Mouse (Mus musculus) liver, embryonic 11.5 days (tissue): ENCODE data around the gene Jmjd8. TPM values are rescaled to one million over a fixed set of nuclear protein-coding genes. Genes with fewer than 3 reads are reported as not detected.
A peak's percentile ranks its signal among the peaks of the same experiment; 100 is the strongest.

Experiments
- ATAC-seq: fragments of 200-750 bp; cut with Nextera tagmentation; replicated peaks from 2 replicates; pipeline ENCODE4 v1.8.0; 2017; ENCODE audit warnings: moderate number of reproducible peaks, mild to moderate bottlenecking, moderate TSS enrichment, moderate library complexity; ENCODE audit not compliant: low FRiP score
- DNase-seq: peaks from one replicate; pipeline ENCODE4 v3.0.0-alpha.2; 2017; ENCODE audit warnings: low spot score
- H3K27ac ChIP-seq: fragments of 300-500 bp; sonication (generic); 2 replicates; pipeline ENCODE4 v1.5.1; 2014; ENCODE audit warnings: mild to moderate bottlenecking, low read depth, low read length, control low read depth
- H3K27me3 ChIP-seq: fragments of 300-500 bp; sonication (generic); replicated peaks from 2 replicates; pipeline ENCODE4 v1.6.1; 2014; ENCODE audit warnings: low read length, mixed read lengths; ENCODE audit not compliant: control insufficient read depth, insufficient read depth
- H3K36me3 ChIP-seq: fragments of 300-500 bp; sonication (generic); 2 replicates; pipeline ENCODE4 v1.6.1; 2014; ENCODE audit warnings: mild to moderate bottlenecking, low read length, moderate library complexity, mixed read lengths; ENCODE audit not compliant: control insufficient read depth, insufficient read depth
- H3K4me1 ChIP-seq: fragments of 300-500 bp; sonication (generic); replicated peaks from 2 replicates; pipeline ENCODE4 v1.6.1; 2014; ENCODE audit warnings: low read length, mixed read lengths; ENCODE audit not compliant: control insufficient read depth, insufficient read depth
- H3K4me2 ChIP-seq: fragments of 300-500 bp; sonication (generic); 2 replicates; pipeline ENCODE4 v1.6.1; 2014; ENCODE audit warnings: mild to moderate bottlenecking, control low read depth, moderate library complexity
- H3K4me3 ChIP-seq: fragments of 300-500 bp; sonication (generic); 2 replicates; pipeline ENCODE4 v1.5.1; 2014; ENCODE audit warnings: low read depth, low read length, control low read depth
- H3K9ac ChIP-seq: fragments of 300-500 bp; sonication (generic); 2 replicates; pipeline ENCODE4 v1.6.1; 2014; ENCODE audit warnings: low read depth, low read length, control low read depth
- H3K9me3 ChIP-seq: fragments of 300-500 bp; sonication (generic); 2 replicates; pipeline ENCODE4 v1.6.1; 2016; ENCODE audit warnings: low read length, inconsistent platforms, mixed read lengths; ENCODE audit not compliant: control insufficient read depth
- WGBS: fragments of 180-500 bp; shearing (Covaris S2); extraction: QIAGEN DNeasy Blood & Tissue Kit; methylation state at CpG from one replicate; pipeline ENCODE4 v1.1.7; 2014; 5-methylcytosine and 5-hydroxymethylcytosine counted together
- microRNA-seq: library from miRNA; unstranded; fragments of <30 nt; microRNA quantifications from one replicate; pipeline ENCODE4, GENCODE M21; 2017; ENCODE audit warnings: borderline number of aligned reads
- polyA plus RNA-seq: library from polyadenylated mRNA; unstranded; fragments of >200 nt; fragmentation: Nextera tagmentation; extraction: Ambion mirVana; gene quantifications from 2 replicates; pipeline ENCODE4 v1.2.1, GENCODE M21; 2014

Jmjd8 gene
- polyA plus RNA-seq, 1 experiment from 2014 or later = 36.6 TPM

- H3K9ac ChIP-seq = no peak within 1 kb of the TSS
- peak within 1 kb of the TSS; percentile 19; the same call in 1 of the 2 replicates for H3K4me2 ChIP-seq
- no peaks in the 10 kb centered on the region for H3K9me3 ChIP-seq
- peaks cover 44% of the 10 kb centered on the region for H3K4me1 ChIP-seq
- H3K4me3 ChIP-seq = no peak within 1 kb of the TSS
- peak within 1 kb of the TSS; percentile 62 for H3K27ac ChIP-seq
- peaks cover 17% of the 10 kb centered on the region for H3K36me3 ChIP-seq
- H3K27me3 ChIP-seq = no peaks in the 10 kb centered on the region
- ATAC-seq (no peak; the same call in 1 of the 2 replicates), DNase-seq (no peak)
- WGBS = 63% methylated on average over 5 of the region's 5 CpGs
These were observed 51.7 kb downstream of the Jmjd8 start, which contains the start of gene Wfikkn1 for GRCm38 (mm10) chr17:25880196-25880910. Gene Wfikkn1 (minus strand): TSS chr17:25880858.

GRCm38 (mm10) chr17:25880913-25881641, 52.4 kb downstream of the Jmjd8 start:
- Histone ChIP-seq H3K9ac (no peak overlapping the region), H3K4me2 (no peak overlapping the region), H3K4me1 (peaks cover 41% of the 10 kb centered on the region), H3K9me3 (no peaks in the 10 kb centered on the region), H3K27me3 (no peaks in the 10 kb centered on the region), H3K4me3 (no peak overlapping the region), H3K27ac (peak overlapping the region; percentile 62), H3K36me3 (peaks cover 17% of the 10 kb centered on the region)
- no peak for DNase-seq
- 27% methylated on average over 5 of the region's 5 CpGs for WGBS
- no peak for ATAC-seq

Small RNA genes within 50 kb of the gene (microRNA-seq; reads per million reads assigned to microRNA genes)
- gene Mir3082 (2.1 reads per million), gene Mir6966 (not detected)

Other genes with a start within 250 kb of the Jmjd8 start
- gene Lmf1, start 249.8 kb upstream of the Jmjd8 start, polyA plus RNA-seq = 23.8 and 29.1 TPM in 2 replicates
- 0.42 and 1.3 TPM in 2 replicates for gene Gng13, start 111.7 kb upstream of the Jmjd8 start, polyA plus RNA-seq
- 32.0 and 35.6 TPM in 2 replicates for gene Chtf18, start 101.4 kb upstream of the Jmjd8 start, polyA plus RNA-seq
- 16.6 and 17.5 TPM in 2 replicates for gene Rpusd1, start 101.2 kb upstream of the Jmjd8 start, polyA plus RNA-seq
- gene Mslnl, start 92.8 kb upstream of the Jmjd8 start, polyA plus RNA-seq = not detected in 2 replicates
- gene Msln, start 74.5 kb upstream of the Jmjd8 start, polyA plus RNA-seq = 0.29 and 0.55 TPM in 2 replicates
- 28.4 and 29.9 TPM in 2 replicates for gene Narfl, start 55.1 kb upstream of the Jmjd8 start, polyA plus RNA-seq
- 22.7 and 25.0 TPM in 2 replicates for gene Haghl, start 43.2 kb upstream of the Jmjd8 start, polyA plus RNA-seq
- 0.25 and 0.33 TPM in 2 replicates for gene Ccdc78, start 42.3 kb upstream of the Jmjd8 start, polyA plus RNA-seq
- 83.7 and 83.8 TPM in 2 replicates for gene Fam173a, start 36.0 kb upstream of the Jmjd8 start, polyA plus RNA-seq
- not detected in 2 replicates for gene AC134908.4, start 33.2 kb upstream of the Jmjd8 start, polyA plus RNA-seq
- gene Metrn, start 31.7 kb upstream of the Jmjd8 start, polyA plus RNA-seq = 7.6 and 10.8 TPM in 2 replicates
- 0.99 and 1.2 TPM in 2 replicates for gene Fbxl16, start 19.8 kb upstream of the Jmjd8 start, polyA plus RNA-seq
- 29.8 and 31.9 TPM in 2 replicates for gene Wdr24, start 5.2 kb upstream of the Jmjd8 start, polyA plus RNA-seq
- gene Stub1, start 4.5 kb downstream of the Jmjd8 start, polyA plus RNA-seq = 249 and 252 TPM in 2 replicates
- 0.60 and 1.6 TPM in 2 replicates for gene Rhbdl1, start 8.4 kb downstream of the Jmjd8 start, polyA plus RNA-seq
- 0.78 and 1.1 TPM in 2 replicates for gene Gm20683, start 12.9 kb downstream of the Jmjd8 start, polyA plus RNA-seq
- gene Rhot2, start 16.0 kb downstream of the Jmjd8 start, polyA plus RNA-seq = 9.6 and 12.8 TPM in 2 replicates
- 22.2 and 25.7 TPM in 2 replicates for gene Wdr90, start 32.6 kb downstream of the Jmjd8 start, polyA plus RNA-seq
- 96.5 and 110 TPM in 2 replicates for gene Mcrip2, start 39.9 kb downstream of the Jmjd8 start, polyA plus RNA-seq
- 70.7 and 74.5 TPM in 2 replicates for gene Mettl26, start 46.2 kb downstream of the Jmjd8 start, polyA plus RNA-seq
- 2.1 and 2.4 TPM in 2 replicates for gene Wfikkn1, start 52.0 kb downstream of the Jmjd8 start, polyA plus RNA-seq
- gene Rab40c, start 90.9 kb downstream of the Jmjd8 start, polyA plus RNA-seq = 9.9 and 10.7 TPM in 2 replicates
- 137 and 139 TPM in 2 replicates for gene Pigq, start 116.1 kb downstream of the Jmjd8 start, polyA plus RNA-seq
- 0.85 and 1.4 TPM in 2 replicates for gene Nhlrc4, start 116.1 kb downstream of the Jmjd8 start, polyA plus RNA-seq
- 0.68 and 0.85 TPM in 2 replicates for gene A930017K11Rik, start 123.7 kb downstream of the Jmjd8 start, polyA plus RNA-seq
- 23.0 and 27.4 TPM in 2 replicates for gene Capn15, start 156.9 kb downstream of the Jmjd8 start, polyA plus RNA-seq
- gene Rab11fip3, start 240.7 kb downstream of the Jmjd8 start, polyA plus RNA-seq = 7.0 and 7.6 TPM in 2 replicates